Mouse (Mus musculus) ovary, postnatal 14 days (tissue): Measurements from ENCODE around the gene Zfp760.
"Not testable (repeated sequence)": the region's sequence is repeated elsewhere in the genome, so short reads cannot be mapped to it uniquely, and the experiment has no call there.

ENCODE experiments used
- DNase-seq: peaks from one replicate; pipeline ENCODE4 v3.0.0; 2022; ENCODE audit warnings: low spot score

Zfp760 gene

DNA sequence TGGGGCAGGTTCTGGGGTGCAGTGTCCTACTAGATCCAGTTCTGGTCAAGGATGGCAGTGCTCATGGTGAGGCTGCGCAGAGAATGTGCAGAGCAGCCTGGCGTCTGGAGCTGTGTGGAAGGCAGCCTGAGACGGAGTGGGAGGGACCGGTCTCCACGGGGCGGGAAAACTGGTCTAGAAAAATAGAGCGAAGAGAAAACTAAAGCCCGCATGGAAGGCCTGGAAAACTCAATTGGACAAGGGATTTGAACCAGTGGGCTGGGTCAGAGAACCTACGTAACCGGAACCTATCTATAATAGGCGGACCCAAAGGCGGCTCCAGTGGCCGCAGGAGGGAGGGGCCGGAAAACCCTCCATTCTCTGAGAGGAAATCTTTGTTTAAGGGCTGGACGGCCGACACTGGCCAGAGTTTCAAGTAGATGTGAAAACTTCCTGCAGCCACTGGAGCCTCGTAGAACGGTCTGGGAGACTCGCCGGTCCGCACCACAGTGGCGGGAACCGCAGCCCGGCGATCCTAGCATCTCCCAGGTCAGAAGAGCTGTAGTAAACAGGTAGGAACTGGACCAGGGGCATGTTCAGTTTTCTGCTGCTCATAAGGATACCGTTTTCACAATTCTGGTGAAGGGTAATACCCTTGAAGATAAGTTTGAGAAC is at the start of gene Zfp760:
Gene Zfp760, plus strand, starts transcription at position 399 of the 654 bp plus-strand sequence.
- peak; percentile 63 for DNase-seq

DNA sequence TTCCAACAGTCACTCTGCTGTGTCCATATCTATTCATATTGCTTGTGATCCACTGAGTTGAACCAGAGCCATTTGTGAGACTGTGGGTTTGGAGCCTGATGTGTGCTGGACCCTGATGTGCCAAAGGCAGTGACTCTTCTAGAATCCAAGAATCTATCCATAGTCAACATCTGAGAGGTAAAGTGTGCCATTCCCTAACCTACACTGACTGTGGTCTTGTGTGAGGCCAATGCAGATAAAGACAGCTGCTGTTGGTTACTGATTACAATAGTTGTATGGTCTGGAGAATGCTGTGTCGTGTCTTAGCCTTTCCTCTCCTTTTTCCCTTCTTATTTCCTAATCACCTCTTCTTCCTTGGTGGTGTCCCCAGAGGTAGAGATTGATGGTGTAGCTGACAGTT is 28.7 kb upstream of the Zfp760 start:
- not testable (repeated sequence) for DNase-seq

DNA sequence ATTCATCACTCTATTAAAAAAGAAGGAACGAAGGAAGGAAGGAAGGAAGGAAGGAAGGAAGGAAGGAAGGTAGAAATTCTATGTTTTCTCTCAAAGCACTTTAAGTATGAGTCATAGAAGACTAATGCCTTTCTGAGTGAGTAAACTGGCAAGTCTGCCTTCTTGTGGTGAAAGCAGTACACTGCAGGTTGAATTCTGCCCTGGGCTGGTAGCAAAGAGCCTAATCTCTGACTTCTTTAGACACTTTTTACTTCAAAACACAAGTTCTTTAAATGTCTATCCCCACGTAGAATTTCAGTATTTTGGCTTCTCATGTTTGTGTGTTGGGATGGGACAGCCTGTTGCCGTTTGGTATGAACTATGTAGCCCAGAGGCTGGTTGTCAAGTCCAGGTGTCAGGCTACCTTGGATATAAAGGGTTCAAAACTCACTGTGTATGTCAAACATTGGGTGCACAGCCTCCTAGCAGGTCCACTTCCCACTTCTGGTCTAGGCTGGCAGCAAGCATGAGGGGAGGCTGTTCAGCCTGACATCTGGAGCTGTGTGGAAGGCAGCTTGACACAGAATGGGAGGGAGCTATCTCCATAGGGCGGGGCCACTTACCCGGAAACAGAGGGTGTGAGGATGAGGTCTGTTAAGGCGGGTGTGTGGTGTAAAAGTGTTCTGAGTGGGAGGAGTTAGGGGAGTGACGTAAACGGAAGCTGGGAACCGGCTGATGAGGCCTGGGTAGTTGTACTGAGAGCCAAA is 28.1 kb upstream of the Zfp760 start:
- peak; percentile 71 for DNase-seq

DNA sequence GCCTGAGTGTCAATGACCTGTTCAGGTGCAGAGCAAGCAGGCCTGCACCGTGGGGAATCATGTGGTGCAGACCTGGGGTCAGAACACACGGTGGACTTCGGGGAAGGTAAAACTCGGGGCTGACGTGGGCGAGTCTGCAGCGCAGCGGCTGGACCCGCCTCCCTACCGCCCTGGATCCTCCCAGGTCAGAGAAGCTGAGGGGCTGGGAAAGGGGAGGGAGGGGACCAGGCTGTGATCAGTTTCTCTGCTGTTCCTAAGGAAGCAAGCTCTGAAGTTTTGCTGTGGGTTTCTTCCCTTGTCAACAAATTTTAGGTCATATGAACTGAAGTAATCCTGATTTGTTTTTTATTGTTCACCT is 27.5 kb upstream of the Zfp760 start:
- DNase-seq: not testable (repeated sequence)

DNA sequence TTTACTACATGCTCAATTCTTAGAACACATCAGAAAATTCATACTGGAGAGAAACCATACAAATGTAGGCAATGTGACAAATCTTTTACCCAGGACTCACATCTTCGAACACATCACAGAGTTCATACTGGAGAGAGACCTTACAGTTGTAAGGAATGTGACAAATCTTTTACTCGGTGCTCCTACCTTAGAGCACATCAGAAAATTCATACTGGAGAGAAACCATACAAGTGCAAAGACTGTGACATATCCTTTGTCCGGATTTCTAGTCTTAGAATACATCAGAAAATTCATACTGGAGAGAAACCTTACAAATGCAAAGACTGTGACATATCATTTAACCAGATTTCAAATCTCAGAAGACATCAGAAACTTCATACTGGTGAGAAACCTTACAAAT is 16.0 kb upstream of the Zfp760 start, which contains the start of gene Gm10226:
Gene Gm10226, plus strand, starts transcription at position 301 of the 400 bp plus-strand sequence.
- DNase-seq: no peak

DNA sequence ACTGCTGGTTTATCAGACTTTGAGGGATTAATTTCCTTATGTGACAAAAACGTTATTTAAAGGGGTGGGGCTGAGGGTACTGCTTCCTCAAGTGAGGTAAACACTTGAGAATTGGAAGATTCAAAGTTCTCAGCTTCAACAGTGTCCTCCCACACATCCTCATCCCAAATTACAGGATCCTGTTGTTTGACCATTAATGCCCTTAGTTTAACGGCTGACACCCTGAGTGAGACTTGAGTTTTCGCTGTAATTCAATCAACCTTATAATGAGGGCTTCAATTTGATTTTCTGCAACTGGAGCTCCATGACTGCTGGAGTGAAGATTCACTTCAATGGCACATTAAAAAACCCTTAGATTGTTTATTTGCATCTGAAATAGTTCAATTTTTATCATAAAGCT is 14.2 kb upstream of the Zfp760 start:
- DNase-seq: no peak

DNA sequence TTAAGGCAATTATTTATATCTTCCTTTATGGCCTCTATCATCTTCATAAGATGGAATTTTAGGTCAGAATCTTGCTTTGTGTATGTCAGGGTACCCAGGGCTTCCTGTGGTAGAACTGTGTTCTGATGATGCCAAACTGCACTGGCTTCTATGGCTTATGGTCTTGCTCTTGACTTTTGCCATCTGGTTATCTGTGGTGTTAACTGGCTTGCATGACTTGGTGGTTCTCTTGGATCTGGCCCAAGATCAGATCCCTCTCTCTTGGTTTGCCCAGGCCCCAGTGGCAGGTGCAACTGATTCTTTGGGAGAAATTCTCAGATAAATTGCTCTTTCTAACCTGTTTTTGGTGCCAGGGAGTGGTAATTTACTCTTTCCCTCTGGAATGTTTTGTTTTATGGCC is 11.5 kb upstream of the Zfp760 start:
- DNase-seq: no peak

DNA sequence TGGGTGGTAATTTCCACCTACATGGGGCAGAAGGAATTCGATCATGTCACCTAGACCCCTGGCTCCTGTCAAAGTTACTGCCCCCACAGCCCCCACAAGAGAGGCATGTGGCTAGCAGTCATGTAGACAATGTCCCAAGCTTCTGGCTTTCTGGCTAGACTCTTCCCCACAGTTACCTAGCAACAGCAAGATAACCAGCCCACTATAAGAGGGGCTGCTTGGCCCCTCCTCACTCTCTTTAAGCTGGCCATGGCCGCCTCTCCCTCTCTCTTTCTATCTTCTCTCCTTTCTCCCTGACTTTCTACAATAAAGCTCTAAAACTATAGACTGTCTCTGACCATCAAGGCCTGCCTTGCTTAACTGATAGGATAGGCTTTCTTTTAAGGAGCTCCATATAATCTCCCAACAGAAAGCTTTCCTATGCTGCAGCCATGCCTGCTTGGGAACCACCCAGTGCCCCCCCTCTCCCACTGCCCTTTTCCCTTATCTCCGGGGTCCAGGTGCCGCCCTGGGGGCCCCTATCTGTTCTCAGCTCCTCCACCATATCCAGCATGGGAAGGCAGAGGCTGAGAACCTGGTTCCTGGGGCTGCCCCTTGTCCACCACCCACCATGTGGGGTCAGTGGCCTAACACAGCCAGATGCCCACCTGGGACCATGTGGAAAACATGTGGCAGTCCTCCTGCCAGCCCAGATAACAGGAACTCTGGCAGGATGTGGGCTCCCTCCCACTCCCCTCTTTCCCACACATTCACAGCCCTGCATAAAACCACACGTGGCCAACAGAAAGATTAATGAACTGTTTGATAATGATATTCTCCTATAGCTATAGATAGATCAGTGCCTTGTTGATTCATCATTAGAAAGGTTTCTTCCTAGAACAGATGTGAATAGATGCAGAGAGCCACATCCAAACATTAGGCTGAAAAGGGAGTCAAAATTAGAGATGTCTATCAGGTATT is 5.0 kb upstream of the Zfp760 start:
- no peak for DNase-seq

DNA sequence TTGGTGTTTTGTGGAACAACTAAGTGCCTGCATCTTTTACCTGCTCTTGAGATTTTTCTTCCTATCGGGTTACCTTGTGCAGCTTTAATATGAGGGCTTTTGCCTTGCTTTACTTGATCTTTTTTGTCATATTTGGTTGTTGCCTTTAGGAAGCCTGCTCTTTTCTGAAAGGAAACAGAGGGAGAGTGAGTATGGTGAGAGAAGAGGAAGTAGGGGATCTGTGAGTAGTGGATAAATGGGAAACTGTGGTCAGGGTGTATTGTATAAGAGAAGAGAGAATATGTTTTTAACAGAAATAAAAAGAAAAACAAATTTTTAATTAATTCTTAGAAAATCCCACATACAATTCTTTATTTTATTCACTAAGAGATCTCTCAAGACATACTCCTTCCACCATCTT is 4.1 kb upstream of the Zfp760 start:
- no peak for DNase-seq

DNA sequence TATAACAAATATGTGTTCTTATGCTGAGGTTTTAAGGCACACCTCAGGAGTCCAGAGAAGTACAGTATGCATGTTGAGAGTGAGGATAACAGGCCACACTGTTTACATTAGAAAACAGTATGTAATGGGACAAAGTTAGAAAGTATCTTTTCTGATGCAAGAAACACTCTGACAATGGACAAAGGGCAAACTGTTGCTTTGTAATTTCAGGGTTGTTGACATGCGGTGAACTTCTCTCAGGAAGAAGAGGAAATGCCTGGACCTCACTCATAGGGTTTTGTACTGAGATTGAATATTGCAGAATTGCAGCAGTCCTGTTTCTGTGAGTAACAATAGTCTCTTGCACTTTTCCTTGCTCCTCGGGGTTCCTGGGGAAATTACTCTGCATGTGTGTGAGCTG is 860 bp downstream of the Zfp760 start:
- DNase-seq: no peak

DNA sequence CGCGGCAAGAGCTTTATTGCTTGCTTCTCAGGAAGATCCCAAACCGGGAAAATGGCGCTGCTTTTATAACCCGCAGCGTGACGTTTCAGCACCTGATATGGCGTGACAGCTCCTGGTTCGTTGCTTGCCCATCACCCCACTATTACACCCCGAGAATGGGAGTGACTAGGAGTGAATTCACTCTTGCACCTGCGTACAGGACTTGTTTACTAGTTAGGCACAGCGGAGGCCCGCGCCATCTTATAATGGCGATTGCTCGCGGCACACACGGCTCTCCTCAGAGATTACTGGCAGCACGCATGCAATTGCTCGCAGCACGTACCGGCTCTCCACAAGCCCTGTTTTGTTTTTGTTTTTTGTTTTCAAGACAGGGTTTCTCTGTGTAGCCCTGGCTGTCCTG is 23.0 kb downstream of the Zfp760 start, which contains the start of gene Zfp229:
Gene Zfp229, plus strand, starts transcription at position 301 of the 400 bp plus-strand sequence.
- DNase-seq: not testable (repeated sequence)

DNA sequence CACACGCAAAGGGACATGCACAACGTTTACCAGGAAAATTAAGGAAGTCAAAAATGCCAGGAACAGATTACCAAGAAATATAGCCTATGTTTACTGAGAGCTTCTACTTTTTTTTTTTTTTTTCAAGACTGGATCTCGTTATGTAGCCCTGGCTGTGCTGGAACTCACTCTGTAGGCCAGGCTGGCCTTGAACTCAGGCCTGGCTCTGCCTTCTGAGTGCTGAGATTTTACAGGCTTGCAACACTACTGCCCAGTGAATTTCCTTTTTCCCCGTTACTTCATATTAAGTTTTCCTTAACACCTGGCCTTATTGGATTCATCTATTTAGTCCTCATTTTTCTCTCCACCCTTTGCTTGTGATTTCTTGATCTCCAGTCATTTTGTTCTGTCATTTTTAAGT is 25.5 kb downstream of the Zfp760 start:
- DNase-seq: no peak

DNA sequence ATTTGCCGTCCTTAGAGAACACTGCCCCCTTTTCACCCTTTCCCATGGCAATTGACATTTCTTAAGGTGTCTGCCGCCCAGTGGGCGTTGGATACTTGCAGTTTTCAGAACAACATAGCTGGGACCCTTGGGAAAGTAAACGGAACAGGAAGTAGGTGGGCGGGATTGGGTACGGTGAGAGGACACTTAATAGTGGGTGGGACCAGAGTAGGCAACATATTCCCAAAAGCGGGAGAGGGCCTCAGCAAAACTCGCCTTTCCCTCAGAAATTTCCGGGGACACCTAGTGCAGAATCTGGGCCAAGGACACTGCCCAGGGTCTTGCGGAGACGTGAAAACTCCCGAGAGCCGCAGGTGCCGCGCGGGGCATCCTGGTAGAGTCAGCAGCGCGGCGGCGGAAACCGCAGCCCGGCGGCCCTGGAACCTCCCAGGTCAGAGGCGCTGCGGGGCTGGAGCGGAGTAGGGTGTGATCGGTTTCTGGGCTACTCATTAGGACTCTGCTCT is 26.0 kb downstream of the Zfp760 start:
- DNase-seq: peak; percentile 64

DNA sequence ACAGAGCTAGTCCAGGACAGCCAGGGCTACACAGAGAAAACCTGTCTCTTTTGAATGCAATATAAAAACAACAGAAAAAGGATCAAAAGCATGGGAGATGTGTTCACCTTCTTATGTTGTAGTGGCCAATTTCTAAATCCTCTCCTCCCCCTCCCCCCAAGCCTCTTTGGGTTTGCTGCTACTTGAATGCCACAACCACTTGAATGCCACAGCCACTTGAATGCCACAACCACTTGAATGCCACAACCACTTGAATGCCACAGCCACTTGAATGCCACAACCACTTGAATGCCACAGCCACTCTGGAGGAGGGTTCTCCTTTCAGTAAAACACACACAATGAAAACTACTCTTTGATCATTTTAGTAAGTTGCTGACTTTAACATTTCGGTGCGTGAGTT is 45.2 kb downstream of the Zfp760 start:
- no peak for DNase-seq

DNA sequence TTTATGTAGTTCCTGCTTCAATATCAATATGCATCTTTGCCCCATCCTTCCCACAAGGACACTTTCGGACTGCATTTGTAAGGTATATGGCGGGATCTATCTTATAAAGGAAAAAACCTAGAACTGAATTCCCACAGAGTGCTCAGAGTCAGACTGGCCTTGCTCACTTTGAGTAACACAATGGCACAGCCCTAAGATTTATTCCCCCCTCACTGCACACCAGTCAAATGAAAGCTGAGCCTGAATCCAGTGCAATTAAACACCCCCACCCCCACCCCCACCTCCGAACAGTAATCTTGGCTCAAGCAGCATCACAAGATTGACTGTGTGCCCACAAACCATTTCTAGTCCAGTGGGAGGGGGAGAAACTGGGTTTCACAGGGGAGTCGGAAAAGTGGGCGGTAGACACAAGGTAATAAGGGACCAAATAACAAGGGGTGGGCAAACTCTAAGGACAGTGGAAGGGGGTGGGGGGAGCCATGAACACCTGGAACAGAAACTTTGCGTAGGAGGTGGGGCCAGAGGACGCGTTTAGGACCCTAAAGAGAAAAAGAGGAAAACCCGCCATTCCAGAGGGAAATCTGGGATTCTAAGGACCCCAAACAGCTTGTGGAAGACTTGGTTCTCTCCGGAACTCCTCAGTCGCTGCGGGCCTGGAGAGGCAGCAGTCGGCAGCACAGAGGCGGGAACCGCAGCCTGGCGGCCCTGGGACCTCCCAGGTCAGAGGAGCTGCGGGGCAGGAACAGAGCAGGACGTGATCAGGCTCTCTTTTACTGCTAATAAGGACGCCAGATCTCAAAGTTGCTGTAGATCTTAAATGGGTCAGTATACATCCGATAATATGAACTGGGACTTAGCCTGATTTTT is 46.0 kb downstream of the Zfp760 start:
- DNase-seq: no peak

DNA sequence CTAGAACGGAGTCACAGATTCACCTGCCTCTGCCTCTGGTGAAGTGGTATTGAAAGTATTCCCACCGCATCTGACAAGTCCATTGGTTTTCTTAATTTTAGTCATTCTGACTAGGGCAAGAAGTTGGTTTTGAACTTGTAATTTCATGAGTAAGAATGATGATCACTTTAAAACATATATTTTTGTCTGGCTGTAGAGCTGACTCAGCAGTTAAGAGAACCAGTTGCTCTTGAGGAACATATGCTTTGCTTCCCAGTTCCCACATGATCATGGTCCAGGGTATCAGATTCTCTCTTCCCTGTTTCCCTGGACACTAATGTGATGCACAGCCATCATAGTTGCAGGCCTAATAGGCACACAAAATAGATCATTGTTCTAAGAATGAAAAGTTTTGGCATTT is 62.8 kb downstream of the Zfp760 start:
- no peak for DNase-seq
